Mouse (Mus musculus): ENCODE results near the gene Gse1.

DNA sequence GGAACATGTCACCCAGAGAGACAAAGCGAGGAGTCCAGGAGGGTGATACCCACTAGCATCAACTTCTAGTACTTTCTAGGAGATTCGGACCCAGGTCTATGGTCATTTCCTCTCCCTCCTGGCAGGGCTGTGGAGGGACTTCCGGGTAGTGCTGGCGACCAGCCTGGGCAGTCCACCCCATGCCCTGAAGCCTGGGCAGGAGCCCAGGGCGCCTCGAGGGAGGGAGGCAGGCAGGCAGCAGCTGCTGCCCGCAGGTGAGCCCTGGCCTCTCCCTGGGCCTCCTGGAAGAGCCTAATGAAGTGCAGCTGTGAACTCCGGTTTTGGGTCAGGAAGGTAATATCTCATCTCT, 187.9 kb downstream of the Gse1 start:
- TF ChIP-seq POLR2A (IDR thresholded peaks at IDR 0.05; ENCODE audit: borderline replicate concordance, extremely low read depth, insufficient read depth, insufficient read length, poor library complexity, severe bottlenecking) (no peak), CTCF (IDR thresholded peaks at IDR 0.05; ENCODE audit: borderline replicate concordance, extremely low read depth, insufficient read depth, insufficient read length) (no peak)

All from brain, embryonic 14.5 days (tissue).